Mouse (Mus musculus): ENCODE data around the gene Gm21981.
A peak's percentile ranks its signal among the peaks of the same experiment; 100 is the strongest.

Gene Gm21981

GRCm38 (mm10) chr17:47694442-47694502 is at the start of gene Gm21981:
Gene Gm21981 (minus strand): TSS chr17:47694455.
- DNase-seq: no peak

- peak in 1 of 2 experiments; percentile 31 for DNase-seq
These were observed 48.9 kb upstream of the Gm21981 start for GRCm38 (mm10) chr17:47742991-47743734.

DNA sequence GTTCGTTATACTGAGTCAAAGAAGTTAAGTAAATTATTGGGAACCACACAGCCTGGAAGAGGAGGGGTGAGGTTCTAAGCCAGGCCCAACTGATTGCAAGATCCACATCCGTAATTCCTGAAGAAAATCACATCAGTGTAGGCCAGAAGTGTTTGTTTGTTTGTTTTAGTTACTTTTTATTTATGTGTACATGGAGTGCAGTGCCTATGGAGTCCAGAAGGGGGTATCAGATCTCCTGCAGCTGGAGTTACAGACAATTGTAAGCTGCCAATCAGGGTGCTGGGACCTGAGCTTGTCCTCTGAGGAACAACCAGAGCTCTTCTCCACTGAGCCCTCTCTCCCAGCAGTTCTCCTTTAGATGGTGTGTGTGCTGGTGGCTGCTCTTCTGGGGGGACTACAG is 45.9 kb upstream of the Gm21981 start:
- DNase-seq: no peak

- peak; percentile 36 to 77 for DNase-seq
These were observed 44.9 kb upstream of the Gm21981 start for GRCm38 (mm10) chr17:47738879-47739798.

DNA sequence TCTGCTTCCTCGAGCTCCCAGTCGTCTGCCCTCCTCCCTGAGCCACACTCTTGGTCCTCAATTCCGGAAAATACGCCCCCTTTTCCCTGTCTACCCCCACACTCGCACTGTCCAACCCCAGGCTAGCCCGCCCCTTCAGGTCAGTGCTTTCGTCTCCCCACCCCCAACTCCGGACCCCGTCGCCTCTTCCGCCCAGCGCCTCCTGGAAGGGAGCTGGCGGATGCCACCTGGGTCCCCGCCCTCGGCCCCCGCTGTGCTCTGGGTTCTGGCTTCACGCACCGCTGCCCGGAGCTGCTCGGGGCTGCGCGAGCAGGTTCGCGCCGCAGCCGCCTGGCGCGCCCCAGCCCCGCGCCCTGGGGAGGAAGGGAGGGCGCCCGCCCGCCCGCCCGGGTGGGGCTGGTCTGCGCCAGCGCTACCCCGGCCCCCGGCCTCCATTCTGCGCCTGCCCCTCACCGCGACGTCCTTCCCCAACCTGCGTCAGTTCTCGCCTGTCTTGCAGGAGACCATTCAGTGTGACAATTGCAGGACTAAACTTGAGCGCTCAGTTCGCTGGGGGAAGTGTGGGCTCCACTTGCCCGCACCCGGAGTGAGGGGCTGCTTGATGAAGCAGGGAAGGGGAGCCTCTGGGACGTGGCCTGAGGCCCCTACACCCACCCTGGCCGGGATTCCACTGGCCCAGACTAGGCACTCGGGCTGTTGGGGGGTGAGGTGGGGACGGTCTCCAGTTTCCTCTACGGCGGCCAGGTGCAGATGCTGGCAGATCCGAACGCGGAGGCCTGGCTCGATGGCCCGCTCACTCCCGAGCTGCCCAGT is 44.0 kb upstream of the Gm21981 start:
- DNase-seq: peak; percentile 75 to 93

DNA sequence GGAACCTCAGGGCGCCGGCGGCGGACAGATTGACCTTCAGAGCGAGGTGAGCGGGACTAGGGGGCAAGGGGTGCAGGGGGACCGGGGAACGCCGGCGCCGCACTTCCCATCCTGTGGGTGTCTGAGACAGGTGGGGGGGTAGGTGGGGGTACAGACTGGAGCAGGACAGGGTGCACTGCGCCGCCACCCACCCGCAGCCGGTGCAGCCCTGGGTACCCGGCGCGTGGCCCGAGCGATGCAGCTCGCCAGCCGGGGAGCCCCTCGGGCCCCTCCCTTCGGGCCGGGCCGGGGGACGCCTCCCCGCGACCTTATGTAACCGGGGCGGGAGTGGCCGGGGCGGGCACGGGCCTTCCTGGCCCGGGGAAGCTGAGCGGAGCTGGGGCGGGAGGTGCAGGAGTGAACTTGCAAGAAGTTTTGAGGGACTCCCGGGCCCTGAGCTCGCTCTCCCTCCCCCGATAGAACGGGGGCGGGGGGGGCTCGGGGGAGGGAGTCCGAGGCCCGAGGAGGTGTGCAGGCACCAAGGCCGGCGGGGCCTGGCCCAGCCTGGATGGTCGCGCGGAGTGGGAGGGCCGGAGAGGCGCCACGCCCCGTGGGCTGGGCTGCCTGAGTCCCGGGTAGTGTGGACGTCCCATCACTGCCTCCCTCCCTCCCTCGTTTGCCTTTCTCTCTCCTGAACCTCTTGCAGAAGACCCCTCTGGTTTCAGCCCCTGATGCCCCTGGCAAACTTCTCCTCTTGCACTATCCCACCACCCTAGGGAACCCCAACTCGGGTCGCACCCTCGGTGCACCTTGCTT is 43.2 kb upstream of the Gm21981 start:
- peak; percentile 91 to 97 for DNase-seq

DNA sequence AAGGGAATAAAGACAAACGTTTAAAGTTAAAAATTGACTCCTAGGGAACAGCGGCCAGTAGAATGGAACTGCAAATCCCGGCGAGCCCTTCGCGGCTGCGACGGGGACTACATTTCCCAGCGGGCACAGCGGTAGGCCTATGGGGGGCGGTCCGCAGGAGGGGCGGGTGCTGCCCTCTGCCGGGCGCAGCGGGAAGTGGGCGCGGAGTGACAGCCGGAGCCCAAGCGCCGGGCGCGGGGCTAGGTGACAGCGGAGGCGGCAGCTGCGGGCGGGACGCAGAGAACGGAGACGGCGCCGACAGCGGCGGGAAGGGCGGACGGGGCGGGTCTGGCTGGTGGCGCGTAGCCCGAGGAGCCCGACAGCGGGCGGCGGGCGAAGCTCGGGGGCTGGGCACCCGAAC is 42.6 kb upstream of the Gm21981 start, which contains the start of gene Tfeb:
Gene Tfeb, plus strand, starts transcription at position 175 of the 400 bp plus-strand sequence.
- DNase-seq: peak; percentile 97 to 98

GRCm38 (mm10) chr17:47735553-47736100 is 41.4 kb upstream of the Gm21981 start:
- no peak for DNase-seq

DNA sequence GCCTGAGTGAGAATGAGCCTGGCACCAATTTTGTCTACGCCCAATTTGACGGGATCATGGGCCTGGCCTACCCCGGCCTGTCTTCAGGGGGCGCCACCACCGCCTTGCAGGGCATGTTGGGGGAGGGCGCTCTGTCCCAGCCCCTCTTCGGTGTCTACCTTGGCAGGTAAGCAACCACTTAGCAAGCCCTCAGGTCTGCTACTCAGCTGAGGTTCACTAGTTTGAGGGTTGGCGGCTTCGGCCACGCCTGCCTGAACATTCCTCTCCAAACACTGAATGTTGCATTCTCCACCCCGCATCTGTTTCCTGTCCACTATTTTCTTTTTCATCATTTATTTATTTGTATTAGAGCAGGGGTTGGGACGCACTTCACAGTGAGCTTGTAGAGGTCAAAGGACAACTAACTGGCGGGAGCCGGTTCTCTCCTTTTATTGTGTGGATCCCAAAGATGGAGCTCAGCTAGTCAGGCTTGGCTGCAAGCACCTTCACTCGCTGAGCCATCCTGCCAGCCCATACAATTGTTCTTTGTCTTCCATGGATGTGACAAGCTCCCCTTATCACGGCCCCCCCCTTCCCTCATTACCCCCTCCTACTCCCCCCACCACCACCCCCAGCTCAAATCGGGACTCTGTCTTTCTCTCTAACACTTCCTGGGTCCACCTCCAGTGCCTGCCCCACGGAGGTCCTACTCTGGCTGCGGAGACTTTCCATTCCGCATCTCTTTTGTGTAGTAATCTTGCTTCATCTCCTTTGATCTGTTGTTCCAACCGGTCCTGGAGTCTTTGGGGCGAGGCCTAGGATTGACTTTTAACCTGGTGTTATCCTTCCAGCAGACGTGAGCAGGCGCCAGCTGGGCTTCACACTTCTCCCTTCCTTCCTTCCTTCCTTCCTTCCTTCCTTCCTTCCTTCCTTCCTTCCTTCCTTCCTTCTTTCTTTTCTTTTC is 36.6 kb upstream of the Gm21981 start:
- DNase-seq: peak in 1 of 2 experiments; percentile 19

GRCm38 (mm10) chr17:47726566-47726965 is 32.3 kb upstream of the Gm21981 start, which contains the start of gene Pgc:
Gene Pgc (plus strand): TSS chr17:47726842.
- no peak for DNase-seq

DNA sequence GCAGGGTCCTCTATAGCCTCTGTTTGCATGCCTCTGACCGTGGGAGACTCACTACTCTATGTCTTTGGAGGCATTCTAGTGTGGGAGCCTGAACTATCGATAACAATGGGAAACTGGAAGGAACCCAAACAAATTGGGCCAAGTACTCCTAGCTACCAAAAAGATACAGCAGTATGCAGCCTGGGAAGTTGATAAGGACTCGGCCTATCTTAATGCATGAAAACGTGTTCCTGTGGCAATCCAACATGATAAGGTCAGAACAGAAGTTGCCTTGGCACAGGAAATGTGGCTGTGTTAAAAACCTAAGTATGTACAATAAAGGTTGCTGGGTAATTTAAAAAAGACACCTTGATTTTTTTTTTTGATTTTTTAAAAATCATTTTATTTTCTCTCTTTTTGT is 26.9 kb upstream of the Gm21981 start:
- DNase-seq: no peak

DNA sequence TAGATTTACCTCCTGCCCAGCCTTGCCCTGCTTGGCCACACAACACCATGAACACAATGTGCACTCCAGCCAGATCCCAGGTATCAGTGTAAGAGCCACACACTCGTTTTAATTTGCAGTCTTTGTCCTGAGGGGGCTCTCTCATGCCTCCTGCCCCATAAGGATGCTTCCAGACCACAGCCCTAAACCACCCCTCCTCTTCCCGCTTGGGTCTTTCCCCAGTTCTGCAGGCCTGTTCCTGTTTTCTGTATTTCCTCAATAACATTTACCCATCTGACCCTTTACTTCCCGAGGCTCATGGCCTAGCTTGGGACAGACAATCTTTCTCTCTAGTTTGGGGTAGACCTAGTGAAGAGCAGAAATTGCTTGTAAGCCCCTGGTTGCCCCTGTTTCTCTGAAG is 20.8 kb upstream of the Gm21981 start:
- DNase-seq: no peak

- no peak for DNase-seq
These were observed 18.8 kb upstream of the Gm21981 start for GRCm38 (mm10) chr17:47712889-47713571.

GRCm38 (mm10) chr17:47711883-47712282 is 17.6 kb upstream of the Gm21981 start:
- no peak for DNase-seq

- no peak for DNase-seq
These were observed 15.8 kb upstream of the Gm21981 start for GRCm38 (mm10) chr17:47710036-47710435.

DNA sequence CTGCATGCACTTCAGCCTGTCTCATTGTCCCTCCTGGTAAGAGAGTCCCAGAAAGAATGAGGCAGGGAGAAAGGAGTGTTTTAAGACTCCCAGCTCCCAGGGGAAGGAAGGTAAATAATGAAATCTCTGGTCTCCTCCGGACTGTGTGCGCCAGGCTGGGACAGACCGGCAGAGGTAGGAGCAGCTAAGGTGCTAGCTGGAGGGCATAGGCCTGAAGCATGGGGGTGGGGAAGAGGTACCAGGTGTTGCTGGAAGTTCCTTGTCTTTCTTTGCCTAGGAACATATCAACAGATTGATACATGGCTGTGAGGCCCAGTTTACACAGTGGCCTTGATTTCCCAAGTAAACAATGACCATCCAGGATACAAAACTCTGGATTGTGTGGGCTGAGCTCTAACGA is 14.7 kb upstream of the Gm21981 start:
- DNase-seq: no peak

DNA sequence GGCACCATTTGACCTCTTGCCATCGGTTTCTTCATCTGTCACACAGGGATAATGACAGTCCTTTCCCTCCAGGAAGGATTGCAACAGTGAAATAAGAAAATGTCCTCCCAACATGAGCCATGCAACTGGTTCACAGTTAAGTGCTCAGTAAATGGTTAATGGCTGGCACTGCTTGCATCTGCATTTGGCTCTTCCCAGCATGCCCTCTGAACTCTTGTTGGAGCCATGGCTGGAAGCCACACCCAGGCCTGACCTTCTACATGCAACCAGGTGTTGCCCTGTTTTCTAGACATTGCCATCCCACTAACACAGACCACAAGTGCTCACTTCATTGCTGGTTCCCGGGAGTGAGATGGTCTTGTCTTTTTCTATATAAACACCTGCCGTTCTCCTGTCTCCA is 13.7 kb upstream of the Gm21981 start:
- DNase-seq: peak; percentile 43 to 65

GRCm38 (mm10) chr17:47706196-47706595 is 11.9 kb upstream of the Gm21981 start:
- peak in 1 of 2 experiments; percentile 26 for DNase-seq

GRCm38 (mm10) chr17:47704692-47705091 is 10.4 kb upstream of the Gm21981 start:
- peak in 1 of 2 experiments; percentile 34 for DNase-seq

DNA sequence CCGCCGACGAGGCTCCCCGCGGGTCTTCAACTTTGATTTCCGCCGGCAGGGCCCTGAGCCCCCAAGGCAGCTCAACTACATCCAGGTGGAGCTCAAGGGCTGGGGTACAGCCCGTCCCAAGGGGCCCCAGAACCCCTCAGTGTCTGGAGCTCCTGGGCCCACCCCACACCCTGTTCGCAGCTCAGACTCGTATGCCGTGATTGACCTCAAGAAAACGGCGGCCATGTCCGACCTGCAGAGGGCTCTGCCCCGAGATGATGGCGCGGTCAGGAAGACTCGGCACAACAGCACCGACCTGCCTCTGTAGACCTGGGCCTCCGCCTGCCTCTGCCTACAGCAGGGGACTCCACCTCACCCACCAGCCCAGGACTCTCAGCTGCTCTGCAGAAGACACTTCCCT is 9.3 kb upstream of the Gm21981 start:
- DNase-seq: no peak

Data from kidney, postnatal 25 days (tissue).